Mouse (Mus musculus): Measurements from ENCODE around the gene Begain. TPM values are rescaled to one million over a fixed set of nuclear protein-coding genes. Genes with fewer than 3 reads are reported as not detected.
A peak's percentile ranks its signal among the peaks of the same experiment; 100 is the strongest.

Begain gene
- 100 to 1,000 TPM; 137 to 150 TPM for total RNA-seq (2021)

DNA sequence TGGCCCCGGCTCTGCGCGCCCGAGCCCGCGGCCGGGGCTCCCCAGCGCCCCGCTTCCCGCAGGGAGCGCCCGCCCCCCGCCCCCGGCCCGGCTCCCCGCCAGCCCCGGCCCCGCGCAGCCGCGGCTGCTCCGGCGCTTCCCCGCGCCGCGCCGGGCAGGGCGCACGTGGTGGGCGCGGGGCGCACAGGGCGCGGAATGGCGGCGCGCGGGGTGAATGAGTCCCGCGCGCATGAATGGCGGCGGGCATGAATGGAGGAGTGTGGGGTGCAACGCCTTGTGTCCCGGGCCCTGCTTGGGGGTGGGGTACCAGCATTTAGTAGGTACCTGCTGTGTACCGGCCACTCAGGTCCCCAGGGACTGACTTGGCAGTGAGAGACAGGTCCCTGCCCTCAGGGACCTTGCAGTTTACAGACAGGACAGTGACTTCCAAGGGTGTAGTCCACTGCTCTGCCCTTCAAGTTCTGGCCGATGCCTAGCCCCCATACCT lies at the start of gene Begain:
Begain (minus strand) TSS at position 51 of the 487 bp plus-strand sequence.
- DNase-seq (ENCODE audit: low spot score in 2 of 2), result peak in 1 of 2 experiments; percentile 35
- intact Hi-C loops (cut with DNase I), result no loop called here

DNA sequence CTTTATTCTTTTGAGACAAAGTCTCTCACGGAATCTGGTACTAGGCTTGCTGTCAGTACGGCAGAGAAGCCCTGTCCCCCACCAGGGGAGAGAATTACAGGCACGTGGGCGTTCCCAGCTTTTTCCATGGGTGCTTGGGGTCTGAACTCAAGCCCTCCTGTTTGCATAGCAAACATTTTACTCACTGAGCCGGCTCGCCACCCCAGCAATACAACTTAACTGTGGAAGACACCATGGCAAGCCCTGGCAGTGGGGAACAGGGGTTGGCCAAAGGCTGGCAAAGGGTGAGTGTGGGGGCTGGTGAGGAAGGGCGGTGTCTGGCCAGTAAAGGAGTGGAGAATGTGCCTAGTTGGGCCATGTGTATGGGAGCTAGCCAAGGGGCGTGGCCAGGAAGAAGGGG lies 47.7 kb upstream of the Begain start:
- DNase-seq (ENCODE audit: low spot score in 2 of 2), result no peak
- intact Hi-C loops (cut with DNase I), result no loop called here

DNA sequence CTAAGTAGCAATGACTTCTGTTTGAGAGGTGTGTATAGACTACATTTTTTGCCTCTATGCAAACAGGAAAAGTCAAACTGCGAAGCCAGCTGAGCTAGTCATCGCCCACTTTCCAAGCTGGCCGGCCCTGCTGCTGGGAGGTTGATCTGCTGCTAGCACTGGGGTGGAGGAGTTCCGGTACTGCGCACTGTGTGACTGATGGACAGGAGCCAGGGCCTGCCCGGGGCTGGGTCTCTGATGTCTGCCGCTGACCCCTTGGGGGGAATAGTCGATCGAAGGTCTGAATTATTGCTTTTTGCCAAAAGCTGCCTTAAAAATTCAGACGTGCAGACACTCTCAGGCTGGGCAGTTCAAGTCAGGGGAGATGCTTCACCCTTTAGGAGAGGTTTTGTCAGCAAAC lies 47.1 kb upstream of the Begain start:
- DNase-seq (ENCODE audit: low spot score in 2 of 2), result no peak
- intact Hi-C loops (cut with DNase I), result no loop called here

DNA sequence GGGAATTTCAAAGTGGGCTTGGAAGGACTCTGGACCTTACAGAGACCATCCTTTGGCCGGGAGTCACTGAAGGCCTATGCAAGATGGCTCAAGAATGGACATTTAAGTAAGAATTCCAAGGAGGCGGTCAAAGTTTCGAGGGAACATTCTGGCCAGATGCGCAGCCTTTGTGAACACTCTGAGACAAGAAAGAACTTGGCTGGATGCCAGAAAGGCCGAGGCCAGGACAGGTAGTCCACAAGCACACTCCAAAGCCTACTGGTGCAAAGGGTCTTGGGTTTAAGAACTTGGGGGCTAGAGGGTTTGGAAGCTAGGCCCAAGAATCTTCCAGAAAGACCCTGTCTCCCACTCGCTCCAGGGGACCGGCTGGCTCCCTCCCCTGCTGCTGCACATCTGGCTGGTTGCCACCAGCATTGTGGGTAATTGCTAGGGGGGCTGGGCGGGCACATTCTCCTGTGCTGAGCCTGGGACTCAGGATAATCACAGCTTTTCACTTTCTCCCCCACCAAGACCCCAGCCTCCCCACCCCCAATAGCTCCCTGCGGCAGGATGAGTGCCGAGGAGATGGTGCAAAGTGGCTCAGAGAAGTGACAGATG lies 45.1 kb upstream of the Begain start:
- DNase-seq (ENCODE audit: low spot score in 2 of 2), result no peak

DNA sequence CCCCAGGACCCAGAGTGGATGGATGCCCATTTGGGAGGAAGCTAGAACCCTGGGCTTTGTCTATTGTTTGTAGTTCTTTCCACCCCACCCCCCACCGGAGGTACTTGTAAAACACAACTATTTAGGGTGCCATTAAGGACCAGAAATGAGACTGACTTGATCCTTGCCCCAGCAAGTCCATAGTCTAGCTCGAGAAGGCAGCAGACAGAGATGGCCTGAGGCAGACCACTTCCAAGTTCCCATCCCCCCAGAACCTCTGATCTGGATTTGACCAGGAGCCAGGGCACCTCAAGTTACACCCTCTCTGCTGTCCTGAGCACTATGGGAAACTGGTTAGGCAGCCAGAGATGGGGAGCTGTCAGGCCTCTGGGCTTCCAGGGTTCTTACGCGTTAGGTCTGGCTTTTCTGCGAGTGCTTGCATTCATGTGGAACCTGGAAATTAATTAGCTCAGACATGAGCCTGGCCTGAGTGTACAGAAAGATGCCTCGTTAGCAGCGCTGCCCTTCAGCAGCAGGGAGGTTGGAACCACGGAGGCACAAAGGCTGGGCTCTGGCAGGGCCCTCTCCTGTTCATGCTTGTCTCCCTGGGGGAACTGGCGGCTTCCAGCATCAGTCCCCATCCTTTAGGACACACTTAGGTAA lies 44.5 kb upstream of the Begain start:
- intact Hi-C loops (cut with DNase I), result no loop called here

More for the DNA sequence above, 45.1 kb upstream of the Begain start:
- intact Hi-C loops (cut with DNase I), result no loop called here

DNA sequence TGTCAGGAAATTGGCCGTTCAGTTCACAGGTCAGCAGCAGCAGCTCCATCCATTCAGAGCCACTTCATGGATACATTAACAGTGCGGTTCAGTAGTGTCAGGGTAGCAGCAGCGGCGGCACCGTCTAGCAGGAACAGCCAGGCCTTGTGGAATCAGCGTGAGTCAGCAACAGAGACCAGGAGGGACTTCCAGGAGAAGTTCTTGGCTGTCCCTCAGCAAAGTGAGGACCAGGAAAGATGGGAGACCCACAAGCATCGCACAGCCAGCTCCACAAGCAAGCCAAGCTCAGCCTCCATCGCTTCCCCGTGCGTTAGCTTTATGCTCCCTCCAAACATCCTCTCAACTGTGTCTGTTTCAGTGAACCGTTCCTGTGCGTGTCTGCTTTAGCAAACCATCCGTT lies 40.9 kb upstream of the Begain start:
- intact Hi-C loops (cut with DNase I), result no loop called here
- no peak for DNase-seq (ENCODE audit: low spot score in 2 of 2)

More for the DNA sequence above, 44.5 kb upstream of the Begain start:
- DNase-seq (ENCODE audit: low spot score in 2 of 2), result no peak

DNA sequence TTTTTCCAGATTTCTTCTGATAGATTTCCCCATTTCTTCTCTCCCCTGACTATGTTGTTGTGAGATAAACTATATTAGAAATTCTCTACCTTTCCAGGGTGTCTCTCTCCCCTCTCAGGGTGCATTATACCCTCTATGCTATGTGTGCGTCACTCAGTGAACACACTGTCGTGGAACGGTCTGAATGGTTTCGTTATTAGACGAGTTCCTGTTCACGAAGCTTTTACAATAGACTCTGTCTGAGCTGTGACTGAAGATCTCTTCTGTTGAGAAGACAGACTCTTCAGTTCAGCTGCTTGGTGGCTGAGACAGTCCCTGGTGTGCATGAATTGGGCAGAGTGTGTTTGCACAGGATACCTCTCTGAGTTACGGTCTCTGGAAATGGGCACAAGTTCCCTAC lies 32.4 kb upstream of the Begain start:
- no peak for DNase-seq (ENCODE audit: low spot score in 2 of 2)
- intact Hi-C loops (cut with DNase I), result no loop called here

DNA sequence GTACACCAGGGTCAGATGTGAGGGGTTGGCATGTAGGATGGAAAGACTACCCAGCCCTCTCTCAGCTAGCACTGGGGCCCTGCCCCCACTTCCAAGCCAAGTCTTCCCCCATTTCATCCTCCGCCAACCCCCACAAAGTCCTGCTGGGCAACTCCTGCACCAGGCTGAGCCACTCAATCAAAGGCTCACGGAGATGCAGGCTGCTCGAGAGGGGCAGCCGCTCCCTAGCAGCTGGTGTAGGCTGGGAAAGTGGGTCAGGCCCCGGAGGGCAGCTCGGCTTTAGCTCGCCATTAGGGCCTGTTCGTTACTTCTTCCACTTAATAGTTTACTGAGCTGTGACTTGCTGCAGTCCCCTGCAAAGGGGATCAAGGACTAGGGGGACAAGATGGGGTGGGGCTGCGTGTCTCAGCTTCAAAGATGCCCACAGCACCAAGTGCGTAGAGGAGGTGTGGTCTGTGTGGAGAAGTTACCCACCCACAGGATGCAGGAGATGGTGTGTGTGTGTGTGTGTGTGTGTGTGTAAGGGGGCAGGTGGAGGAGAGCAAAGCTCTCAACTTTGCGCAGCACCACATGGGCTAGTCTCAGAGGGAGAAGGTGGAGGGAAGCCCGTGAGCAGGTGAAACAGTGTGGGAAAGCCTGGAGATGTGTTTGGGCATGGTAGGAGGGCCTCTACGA lies 22.6 kb upstream of the Begain start:
- DNase-seq (ENCODE audit: low spot score in 2 of 2), result no peak
- intact Hi-C loops (cut with DNase I), result no loop called here

DNA sequence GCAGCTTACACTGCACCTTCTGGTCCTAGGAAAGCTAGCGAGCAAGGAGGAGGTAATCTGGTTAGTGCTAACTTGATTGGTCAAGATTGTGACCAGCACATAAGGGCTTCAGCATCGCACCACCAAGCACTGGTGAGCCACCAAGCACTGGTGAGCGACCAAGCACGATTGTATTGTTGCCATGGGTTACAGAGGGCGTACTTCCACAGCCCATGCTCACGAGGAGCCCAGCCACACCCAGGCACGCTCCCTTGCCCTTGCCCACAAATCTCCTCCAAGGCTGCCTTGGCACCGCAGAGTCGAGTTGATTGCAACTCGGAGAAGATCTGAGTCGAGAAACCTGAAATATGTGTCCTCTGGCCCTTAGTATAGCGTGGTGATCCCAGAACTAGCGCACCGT lies 22.0 kb upstream of the Begain start:
- DNase-seq (ENCODE audit: low spot score in 2 of 2), result no peak
- intact Hi-C loops (cut with DNase I), result no loop called here

DNA sequence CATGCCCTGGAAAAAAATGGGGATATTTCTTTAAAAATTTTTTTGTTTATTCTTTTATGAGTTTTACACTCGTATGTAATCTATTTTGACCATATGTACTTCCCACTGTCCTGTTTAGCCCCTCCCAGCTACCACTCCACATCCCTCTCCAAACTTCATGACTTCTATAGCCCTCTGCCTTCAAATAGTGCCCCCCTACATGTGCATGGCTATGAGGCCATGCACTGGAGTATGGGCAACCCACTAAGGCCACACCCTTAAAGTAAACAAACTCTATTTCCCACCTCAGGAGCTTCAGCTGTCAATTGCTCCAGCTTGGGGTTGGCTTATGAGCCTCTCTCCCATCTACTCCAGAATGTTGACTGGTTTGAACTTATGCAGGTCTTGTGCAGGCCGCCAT lies 18.1 kb upstream of the Begain start:
- intact Hi-C loops (cut with DNase I), result no loop called here
- no peak for DNase-seq (ENCODE audit: low spot score in 2 of 2)

DNA sequence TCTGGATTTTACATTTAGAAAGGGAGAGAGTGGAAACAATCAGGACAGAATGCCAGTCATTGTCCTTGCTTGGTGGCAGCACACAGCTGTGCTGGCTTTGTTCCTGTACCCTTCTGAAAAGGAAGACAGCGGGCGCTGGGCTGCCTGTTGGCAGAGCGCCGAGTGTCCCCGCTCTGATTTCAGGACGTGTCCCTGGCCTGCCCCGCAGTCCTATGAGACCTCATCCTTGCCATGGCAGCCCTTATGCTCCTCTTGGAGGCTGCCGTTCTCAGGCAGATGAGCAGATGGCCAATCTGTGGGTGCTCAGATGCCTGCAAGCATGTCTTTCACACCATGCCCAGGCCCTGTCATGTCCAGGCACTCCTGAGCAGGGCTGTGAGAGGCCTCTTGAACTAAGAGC lies 17.7 kb upstream of the Begain start:
- intact Hi-C loops (cut with DNase I), result no loop called here
- peak in 1 of 2 experiments; percentile 18 for DNase-seq (ENCODE audit: low spot score in 2 of 2)

DNA sequence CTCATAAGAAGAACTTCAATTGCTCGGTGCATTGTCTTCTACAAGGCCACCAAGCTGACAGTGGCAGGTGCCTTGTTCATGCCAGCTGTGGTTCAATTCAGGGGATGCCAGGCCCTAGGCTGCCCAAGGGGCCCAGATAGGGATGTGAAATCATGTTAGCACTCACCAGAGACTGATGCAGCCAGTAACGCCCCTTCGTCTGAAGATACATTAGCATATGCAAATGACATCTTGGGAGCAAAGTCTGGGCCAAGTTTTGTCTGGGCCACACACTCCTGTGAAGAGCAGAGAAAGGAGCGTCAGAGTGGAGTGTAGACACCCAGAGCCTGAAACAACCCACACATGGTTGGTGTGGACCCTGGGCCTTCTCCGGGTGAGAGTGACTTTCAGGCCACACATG lies 17.0 kb upstream of the Begain start:
- intact Hi-C loops (cut with DNase I), result no loop called here
- no peak for DNase-seq (ENCODE audit: low spot score in 2 of 2)

DNA sequence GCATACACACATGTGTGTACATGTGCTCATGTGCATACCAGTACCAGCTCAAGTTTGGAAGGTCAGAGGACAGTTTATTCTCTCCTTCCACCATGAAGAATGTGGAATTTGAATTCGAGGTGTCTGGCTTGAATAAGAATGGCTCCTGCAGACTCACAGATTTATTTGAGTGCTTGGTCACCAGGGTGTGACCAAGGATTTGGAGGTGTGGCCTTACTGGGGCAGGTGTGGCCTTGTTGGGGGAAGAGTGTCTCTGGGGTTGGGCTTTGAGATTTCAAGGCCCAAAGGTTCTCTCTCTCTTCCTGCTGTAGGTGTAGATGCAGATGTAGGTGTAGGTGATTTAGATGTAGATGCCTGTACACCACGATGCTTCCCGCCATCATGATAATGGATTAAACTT lies 15.5 kb upstream of the Begain start:
- no peak for DNase-seq (ENCODE audit: low spot score in 2 of 2)
- intact Hi-C loops (cut with DNase I), result no loop called here

DNA sequence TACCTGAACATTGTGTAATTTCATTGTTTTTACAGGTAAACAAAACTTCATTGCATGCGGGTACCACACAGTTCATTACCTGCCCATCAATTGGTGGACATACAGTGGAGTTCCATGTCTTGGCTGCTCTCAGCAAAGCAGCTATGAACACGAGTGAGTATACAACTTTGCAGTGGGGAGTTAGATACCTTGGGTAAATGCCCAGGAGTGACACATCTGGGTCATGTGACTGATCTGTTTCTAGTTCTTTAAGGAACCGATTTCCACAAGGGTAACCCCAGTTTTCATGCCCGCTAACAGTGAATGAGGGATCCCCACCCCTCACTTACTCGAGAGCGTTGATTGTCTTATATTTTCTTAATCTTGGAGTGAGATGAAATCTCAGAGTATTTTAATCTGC lies 9.0 kb upstream of the Begain start:
- intact Hi-C loops (cut with DNase I), result no loop called here
- no peak for DNase-seq (ENCODE audit: low spot score in 2 of 2)

DNA sequence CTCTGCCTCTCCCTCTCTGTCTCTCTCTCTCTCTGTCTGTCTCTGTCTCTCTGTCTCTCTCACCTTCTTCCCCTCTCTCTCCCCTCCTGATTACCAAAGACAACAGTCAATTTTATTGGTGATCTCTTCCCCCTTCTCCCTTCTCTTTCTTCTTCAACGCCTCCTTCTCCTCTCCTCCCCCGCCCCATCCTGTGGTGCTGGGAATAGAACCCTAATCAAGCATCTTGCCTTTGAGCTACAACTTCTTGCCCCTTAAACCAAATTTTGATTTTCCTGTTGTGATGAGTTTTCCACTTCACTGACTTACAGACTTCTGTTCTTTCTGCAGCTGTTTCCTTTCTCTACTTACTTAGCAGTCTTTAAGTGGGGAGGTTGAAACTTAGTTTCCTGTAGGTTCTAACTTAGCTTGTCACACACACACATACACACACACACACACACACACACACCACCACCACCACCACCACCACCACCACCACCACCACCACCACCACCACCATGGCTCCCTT lies 6.8 kb upstream of the Begain start:
- no peak for DNase-seq (ENCODE audit: low spot score in 2 of 2)
- intact Hi-C loops (cut with DNase I), result no loop called here

DNA sequence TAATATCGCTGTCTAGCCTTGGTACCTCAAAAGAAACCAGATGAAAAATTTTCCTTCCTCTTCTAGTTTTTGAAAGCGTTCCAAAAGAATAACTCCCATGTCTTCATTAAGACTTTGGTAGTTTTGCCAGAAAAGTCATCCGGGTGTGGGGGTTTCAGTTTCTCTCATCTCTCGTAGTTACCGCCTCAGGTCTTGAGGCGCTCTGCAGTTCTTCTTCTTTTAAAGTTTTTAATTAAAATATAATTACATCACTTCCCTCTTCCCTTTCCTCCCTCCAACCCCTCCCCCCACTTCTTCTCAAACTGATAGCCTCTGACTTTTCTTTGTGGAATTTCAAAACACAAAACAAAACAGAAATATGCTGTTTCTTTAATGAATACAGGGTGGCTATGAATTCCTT lies 6.1 kb upstream of the Begain start:
- intact Hi-C loops (cut with DNase I), result no loop called here
- DNase-seq (ENCODE audit: low spot score in 2 of 2), result no peak

DNA sequence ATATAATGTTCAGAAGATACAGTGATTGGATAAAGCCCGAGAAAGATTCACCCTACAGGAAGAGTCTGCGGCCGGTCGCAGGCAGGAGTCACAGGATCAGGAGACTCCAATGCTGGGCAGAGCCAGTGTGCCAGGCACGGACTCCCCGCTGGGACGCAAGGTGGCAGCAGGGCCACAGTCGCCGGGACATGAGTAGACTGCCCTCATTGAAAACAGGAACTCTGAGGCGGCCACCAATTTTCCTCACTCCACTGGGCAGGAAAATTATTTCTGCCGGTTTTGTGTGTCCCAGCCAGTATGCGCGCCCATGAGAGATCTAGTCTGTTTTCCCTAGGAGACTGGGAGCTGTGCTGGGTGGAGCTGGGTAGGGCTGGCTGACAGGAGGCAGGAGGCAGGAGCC lies 3.2 kb upstream of the Begain start:
- no peak for DNase-seq (ENCODE audit: low spot score in 2 of 2)
- intact Hi-C loops (cut with DNase I), result no loop called here

DNA sequence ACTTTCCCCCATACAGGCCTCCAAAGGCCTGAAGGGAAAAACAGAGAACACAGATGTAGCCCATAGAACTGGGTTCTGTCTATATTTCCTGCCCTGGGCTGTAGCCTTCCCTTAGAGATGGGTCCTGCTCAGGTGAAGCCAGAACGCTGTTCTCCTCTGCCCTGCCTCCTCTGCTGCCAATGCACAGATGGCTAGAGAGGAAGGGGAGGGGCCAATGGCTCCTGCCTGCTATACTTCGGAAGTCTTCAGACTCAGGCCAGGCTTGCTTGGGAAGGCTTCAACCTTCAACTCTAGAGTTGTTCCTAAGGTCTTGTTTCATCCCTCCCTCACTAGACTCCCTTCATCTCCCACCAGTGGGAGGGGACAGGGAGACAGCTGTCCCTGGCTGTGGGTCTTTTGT lies 1.7 kb upstream of the Begain start:
- intact Hi-C loops (cut with DNase I), result no loop called here
- DNase-seq (ENCODE audit: low spot score in 2 of 2), result no peak

DNA sequence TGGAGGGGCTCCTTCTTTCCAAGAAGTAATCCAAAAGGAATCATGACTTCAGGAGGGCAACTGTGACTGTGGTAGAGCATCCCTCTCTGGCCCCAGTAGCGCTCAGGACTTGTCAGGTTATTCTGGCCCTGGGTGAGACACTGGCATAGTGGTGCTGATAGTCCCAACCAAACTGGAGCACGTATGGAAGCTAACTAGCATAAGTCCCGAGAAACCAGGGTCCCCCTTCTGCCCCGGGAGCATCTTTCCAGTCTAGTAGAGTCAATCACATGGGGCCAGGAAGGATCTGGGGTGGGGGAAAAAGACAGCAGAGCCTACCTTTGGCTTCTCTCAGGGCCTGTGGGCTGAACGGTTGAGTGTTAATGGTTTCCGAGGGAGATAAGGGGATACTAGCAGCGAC lies 721 bp upstream of the Begain start:
- intact Hi-C loops (cut with DNase I), result no loop called here

DNA sequence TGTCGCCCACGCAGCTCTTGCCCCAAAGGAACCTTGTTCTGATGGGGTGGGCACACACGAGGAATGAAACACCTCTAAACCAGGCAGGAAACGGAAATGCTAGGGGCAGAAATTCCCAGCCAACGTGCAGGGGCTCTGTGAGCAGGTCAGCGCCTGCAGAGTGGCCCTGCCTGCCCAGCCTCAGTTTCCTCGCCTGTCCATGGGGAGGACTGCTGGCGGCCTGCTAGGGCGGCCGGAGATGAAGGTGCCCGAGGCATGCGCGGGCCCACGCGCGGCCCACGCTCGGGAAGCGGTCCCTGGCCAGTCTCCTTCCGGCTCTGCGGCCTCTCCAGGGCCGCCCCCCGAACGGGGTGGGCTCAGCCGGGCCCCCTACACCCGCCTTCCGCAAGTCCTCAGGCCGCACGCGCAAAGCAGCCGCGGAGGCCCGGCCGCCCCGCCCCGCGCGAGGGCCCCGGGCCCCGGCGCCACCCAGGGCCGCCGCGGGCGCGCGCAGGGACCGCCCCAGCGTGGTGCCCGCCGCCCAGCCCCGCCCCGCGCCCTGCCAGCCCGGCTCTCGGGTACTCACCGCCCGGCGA lies 369 bp downstream of the Begain start:
- intact Hi-C loops (cut with DNase I), result no loop called here
- peak; percentile 57 to 67 for DNase-seq (ENCODE audit: low spot score in 2 of 2)

More for the DNA sequence above, 721 bp upstream of the Begain start:
- DNase-seq (ENCODE audit: low spot score in 2 of 2), result no peak

DNA sequence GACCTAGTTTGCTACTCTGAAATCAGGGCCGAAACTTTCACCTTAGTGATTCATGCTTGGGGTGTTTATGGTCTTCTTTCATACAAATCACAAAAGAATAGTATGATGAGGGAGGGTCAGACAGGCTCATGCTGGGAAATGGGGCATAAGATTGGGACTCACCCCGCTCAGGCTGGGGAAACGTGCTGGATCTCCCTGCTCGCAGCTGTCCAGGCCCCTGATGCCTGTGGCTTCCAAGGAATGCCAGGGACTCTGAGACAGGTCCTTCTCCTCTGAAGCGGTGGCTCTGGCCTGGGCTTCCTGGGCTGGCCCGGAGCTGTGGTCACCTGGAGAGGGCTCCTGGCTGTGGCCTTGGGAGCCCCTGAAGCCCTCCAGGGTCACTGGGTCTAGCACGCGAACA lies 9.4 kb downstream of the Begain start:
- no peak for DNase-seq (ENCODE audit: low spot score in 2 of 2)
- intact Hi-C loops (cut with DNase I), result no loop called here
